Mouse (Mus musculus): ENCODE data around the gene Kmt2e.

Gene Kmt2e

DNA sequence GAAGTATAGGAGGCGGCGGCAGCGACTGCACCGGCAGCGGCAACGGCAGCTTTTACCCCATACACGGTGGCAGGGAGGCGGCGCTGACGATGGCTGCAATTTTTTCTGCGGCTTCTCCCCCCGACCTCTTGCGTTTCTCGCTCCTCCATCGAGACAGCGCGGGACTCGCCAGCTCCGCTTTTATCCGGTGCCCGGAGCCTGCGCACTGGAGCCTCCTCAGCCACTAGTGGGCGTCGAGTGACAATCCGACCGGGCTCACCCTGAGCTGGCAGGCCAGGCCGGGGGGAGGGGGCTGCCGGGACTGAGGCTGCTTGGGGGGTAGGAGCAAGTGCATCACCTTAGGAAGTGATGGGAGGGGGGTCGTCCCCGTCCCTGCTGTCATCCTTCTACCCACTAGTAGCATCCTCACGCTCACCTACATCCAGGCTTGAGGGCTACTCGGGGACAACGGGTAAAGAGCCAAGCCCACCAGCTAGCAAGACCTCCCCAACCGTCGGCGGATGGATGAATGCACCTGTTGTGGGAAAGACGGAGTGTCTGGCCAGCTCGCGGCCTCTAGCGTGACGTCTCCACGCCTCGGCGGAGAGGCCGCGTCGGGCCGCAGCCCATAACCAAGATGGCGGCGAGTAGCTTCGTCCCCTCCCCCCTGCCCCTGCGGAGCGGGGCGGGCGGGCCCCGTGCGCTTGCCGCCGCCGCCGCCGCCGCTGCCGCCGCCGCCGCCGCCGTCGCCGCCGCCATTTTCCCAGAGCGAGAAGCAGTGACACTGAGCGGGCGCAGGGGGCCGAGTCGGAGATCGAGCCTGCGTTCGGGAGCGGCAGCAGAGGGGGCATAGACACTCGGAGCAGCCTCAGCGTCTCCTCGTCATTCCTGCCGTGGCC, at the start of gene Kmt2e:
Gene Kmt2e (plus strand): TSS at position 722 of the 878 bp plus-strand sequence.
- DNase-seq (ENCODE audit: low read depth, low spot score): peak; percentile 87

DNA sequence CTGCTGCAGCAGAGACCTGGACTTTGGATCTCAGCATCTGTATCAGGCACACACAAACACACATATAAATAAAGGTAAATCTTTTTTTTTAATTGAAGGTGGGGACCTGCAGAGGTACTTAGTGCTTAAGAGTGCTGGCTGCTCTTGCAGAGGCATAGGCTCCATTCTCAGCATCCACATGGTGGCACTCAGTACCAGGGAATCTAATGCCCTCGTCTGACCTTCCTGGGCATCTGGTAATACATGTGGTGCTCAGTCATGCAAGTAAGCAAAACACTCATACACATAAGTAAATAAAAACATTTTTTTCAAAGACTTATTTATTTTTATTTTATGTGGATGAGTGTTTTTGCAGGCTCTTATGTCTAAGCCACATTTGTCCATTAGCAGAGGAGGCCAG, 49.1 kb upstream of the Kmt2e start:
- no peak for DNase-seq (ENCODE audit: low read depth, low spot score)

DNA sequence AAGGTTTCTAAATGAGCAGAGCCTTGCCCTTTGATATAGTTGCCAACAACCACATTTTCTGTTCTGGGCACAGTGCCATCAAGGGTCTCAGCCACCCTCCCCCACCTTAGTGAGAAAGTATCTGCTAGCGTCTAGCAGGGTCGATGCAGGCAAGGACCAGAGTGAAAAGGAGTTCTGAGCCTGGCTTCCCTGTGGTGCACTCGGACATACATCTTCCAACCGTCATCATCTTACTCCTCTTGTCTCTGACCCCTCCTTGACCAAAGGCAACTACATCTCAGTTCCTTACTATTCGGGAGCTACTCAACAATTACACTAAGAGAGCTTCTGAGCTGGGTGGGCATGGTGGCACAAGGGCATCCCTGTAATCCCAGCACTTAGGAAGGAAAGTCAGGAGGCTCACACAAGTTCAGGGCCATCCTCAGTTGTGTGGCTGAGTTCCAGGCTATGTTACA, 48.5 kb upstream of the Kmt2e start:
- no peak for DNase-seq (ENCODE audit: low read depth, low spot score)

DNA sequence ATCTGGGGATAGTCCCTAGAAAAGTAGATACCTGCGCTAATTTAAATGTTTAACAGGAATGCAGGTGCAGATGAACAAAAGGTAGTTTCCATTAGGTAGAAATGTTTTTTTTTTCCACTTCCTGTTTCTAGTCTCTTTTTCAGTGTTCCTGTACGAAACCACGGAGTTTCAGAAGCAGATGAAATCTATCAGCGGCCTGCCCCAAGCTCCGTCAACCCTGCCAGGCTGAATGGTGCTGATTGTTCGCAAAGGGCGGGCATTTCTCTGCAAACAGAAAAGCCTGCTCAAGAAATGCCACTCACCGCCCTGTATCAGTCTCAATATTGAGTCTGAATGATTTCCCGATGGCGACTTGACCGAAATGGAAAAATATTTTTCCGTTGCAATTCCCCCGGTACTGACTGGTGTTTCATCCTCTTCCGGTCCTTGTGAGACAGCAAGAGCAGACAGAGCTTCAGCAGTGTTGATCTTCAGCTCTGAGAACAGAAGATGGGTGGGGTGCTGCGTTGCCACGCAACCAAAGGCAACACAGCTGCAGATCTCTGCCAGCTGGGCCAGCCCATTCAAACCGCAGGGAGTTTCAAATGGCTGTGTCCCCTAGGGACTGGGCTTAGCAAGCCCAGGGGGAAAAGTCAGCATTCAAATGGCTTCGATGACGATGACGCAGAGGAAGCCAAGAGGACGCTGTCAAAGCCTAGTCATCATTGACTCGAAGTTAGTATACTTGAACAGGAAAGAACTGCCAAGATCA, 47.5 kb upstream of the Kmt2e start:
- peak; percentile 17 for DNase-seq (ENCODE audit: low read depth, low spot score)

DNA sequence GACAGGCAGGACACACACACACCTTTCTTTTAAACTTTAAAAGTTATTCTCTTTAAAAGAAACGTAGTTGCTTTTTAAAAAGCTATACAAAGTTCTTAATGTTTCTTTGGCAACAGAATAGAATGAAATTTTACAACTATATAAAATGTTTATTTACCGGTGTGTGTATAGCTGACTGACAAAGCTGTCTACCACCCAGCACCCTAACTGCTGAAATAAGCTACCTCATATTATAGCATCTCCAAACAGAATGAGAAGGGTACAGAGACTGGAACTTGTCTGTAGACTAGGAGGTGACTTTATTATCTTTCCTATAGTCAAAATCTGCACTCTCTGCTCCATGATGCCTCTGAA, 47.0 kb upstream of the Kmt2e start:
- no peak for DNase-seq (ENCODE audit: low read depth, low spot score)

DNA sequence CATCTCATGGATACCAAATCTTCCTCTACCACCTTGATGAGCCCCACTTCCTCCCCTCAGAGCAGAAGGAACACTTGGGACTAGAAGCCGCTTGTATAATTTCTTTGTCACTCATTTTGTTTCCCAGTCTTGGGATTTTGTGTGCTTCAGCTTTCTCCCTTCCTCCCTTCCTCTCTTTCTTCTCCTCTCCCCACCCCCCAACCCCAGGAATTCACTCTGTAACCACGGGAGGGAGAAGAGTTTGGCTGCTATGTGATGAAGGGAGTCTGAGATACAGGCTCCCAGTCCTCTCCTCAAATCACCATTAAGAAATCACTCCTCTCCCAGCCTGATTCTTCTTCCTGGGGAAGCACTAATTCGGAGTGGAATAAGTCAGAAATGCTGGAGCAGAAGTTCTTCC, 46.1 kb upstream of the Kmt2e start:
- DNase-seq (ENCODE audit: low read depth, low spot score): no peak

DNA sequence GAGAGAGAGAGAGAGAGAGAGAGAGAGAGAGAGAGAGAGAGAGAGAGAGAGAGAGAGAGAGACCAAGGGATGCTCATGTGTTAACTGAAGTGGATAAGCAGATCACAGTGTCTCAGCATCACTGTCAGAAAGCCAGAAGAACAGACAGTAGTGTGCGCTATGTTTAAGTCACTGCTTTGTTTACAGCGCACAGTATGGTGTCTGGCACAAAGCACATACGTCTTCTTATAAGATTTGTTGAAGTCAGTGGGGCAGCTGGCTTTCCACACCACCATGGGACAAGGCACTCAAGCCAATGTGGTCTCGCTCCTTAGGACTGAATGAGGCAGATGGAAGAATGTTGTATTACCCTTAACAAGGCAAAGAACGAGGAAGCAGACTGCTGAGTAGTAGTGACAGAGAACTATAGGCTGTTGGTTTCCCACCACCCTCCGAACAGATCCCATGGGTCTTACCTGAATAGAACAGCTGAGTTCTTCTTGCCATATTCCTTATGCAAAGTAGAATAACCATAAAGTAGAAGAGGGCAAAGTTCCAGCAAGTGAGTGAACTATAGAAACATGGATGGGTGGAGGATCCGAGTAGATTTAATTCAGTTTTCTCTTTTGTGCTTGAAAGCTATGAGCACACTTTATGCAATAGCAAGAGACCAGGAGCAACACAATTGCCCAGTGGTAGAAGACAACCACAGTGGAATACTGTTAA, 44.5 kb upstream of the Kmt2e start:
- DNase-seq (ENCODE audit: low read depth, low spot score): no peak

DNA sequence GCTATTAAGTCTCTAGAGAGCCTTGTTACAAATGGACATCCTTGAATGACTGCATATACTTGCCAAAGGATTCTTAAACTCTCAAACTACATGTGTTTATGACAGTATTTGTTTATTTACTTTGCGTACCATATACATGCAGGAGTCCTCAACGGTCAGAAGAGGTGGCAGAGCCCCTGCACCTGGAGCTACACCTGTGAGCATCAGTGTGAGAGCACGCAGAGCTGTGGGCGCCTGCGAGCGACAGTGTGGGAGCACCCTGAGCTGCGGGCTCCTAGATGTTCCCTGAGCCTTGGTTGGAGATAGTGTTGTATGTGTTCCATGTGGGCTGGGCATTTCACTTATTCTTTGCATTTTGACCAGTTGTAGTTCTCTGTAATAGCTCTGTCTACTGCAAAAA, 42.5 kb upstream of the Kmt2e start:
- DNase-seq (ENCODE audit: low read depth, low spot score): no peak

DNA sequence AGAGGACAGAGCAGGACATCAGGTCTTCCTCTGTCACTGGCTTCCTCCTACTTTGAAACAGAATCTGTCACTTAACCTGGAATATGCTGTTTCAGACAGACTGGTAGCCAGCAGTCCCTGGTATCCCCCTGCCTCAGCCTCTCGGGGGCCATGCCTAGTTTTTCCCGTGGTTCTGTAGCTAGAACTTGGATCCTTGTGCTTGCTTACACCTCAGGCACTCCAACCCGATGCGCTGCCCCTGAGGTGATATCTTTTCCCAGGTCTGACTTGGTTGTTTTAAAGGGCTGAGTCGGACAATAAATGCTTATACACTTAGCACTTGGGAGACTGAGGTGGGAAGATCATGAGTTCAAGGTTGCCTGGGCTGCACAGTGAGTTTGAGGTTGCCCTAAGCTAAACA, 40.4 kb upstream of the Kmt2e start:
- no peak for DNase-seq (ENCODE audit: low read depth, low spot score)

DNA sequence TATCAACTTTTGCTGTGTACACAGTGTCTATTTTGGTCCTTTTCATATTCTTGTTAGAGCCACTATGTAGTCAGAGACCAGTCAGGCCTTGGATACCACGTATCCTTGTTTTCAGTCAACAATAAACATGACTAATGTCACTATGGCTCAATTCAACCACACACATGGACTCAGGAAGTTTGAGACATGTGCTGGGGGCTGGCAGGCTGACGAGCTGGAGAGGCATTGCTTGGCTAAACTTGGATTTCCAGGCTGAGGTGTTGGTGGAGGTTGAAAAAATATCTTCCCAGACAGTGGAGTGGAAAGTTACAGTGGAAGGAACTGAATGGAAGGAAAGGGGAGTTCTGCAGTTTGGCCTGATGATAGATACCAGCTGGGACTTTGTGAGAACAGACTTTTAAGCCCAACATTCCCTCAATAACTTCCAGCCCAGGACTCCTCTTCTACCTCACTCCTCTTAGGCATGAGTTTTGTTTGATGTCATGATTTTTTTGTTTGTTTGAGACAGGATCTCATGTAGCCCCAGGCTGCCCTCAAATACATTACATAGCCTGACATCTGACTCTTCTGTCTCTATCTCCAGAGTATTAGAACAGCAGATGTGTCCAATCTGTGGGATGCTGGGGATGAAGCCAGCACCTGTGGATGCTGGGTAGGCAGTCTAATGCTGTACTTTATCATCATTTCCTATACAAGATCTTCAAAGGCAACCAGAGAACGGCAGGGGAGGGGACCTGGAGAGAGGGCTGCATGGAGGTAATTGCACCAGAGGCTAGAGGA, 39.7 kb upstream of the Kmt2e start:
- no peak for DNase-seq (ENCODE audit: low read depth, low spot score)

DNA sequence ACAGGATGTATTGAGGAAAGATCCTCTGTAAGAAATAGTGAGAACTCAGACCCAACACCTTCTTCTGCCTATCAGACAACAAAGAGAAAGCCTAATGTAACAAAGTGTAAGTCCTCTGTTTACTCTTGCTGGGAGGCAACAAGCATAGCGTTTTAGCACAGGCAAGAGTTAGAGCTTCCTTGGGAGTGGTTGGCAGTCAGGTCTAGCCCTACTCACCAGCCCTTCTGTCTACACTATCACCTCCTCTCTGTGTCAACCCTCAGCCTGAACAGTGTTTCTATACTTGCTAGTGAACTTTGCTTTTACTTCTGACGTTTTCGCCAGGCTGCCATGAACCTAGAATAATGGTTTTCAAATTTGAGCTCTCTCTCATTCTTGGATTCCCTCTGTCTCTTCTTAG, 38.5 kb upstream of the Kmt2e start:
- DNase-seq (ENCODE audit: low read depth, low spot score): no peak

DNA sequence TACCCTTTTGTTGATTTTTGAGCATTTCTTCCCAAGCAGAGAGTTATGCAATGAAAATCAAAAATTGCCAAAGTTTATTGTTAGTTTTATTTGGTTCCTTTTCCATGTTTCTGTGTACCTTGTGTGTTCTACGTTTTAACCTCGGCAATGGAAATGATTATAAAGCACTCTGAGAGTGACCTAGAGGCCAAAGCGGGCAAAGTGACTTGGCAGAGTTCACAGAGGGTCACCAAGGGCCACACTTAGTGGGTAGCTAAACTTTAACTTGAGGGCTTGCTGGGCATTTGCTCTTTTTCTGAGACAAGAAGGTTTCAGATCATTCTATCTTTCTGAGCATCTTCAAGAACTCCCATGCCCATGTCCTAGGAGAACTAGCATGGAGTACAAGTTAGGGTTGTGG, 37.5 kb upstream of the Kmt2e start:
- DNase-seq (ENCODE audit: low read depth, low spot score): no peak

DNA sequence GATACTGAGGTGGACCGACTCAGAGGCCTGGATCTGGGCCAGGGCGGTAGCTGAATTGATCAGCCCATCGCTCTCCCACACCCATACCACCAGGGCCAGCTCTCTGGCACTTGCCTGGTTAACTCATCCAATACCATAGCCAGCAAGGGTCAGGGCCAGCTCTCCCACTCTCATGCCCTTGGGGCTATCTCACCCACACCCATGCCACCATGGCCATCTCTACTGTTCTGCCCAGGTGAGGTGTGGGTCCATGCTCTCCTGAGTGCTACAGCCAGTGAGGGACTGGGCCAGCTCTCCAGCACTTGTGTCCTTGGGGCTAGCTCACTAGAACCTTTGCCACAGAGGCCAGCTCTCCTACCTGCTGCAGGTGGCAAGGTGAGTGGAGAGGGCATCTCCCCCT, 34.1 kb upstream of the Kmt2e start:
- DNase-seq (ENCODE audit: low read depth, low spot score): no peak

DNA sequence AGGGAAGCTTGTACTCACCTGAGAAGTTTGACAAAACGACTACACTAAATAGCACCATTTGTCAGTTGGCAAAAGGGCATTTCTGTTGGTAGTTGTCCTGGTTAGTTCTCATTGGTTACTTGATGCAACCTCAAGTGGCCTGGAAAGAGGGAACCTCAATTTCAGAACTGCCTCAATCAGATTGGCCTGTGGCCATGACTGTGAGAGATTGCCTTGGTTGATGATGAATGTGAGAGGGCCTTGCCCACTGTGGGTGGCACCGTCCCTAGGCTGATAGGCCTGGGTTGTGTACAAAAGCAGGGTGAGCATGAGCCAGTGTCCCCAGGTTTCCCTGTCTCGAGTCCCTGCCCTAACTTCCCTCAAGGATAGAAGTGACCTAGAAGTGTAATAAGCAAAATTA, 33.4 kb upstream of the Kmt2e start:
- DNase-seq (ENCODE audit: low read depth, low spot score): no peak

DNA sequence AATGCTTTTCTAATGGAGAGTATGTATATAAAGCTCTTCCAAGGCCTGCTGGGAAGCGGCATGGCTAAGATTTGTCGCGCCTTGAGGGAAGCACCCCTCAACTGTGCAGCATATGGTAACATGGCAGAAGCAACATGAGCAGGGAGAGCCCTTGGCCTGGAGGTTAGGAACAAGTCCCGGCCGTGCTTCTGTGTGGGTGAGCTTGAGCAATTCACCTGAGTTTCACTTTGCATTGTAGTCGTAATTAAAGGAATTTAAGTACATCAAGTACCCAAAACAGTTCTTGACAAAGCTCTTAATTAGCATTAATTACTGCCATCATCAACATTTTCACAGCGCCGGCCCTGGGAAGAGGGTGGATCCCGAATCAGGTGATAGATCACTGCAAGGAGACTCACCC, 32.9 kb upstream of the Kmt2e start:
- no peak for DNase-seq (ENCODE audit: low read depth, low spot score)

DNA sequence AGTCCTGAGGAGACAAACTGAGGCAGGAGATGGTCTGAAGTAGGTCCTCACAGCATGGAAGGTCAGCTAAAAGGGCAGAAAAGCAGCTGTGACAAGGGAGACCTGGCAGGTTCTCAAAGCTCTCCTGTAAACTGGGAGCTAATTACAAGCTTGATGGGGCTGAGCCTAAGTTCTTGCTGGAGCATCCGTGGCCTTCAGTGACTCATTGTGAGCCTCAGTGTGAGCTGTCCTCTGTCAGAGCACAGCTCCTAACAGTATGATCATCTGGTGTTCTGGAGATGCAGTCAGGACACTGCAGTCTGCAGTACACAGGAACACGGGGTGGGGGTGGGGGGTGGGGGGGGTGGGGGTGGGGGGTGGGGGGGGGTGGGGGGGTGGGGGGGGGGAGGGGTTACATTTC, 32.2 kb upstream of the Kmt2e start:
- no peak for DNase-seq (ENCODE audit: low read depth, low spot score)

DNA sequence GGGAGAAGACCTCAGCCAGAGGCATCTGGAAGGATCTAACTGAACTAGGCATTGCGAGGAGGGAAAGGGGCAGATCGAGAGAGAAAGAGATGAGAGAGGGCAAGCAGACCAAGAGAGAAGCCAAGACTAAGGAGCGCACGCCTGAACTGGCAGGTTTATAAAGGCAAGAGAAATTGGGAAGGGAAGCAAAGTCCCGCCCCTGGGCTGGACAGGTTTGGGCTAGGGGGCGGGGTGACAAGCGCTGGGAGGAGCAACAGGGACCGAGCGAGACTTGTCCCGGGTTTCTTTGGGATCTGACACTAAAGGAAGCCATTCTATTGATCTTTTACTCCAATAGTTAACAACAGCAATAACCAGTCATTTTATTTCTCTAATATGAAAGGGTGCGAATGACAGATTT, 31.1 kb upstream of the Kmt2e start:
- no peak for DNase-seq (ENCODE audit: low read depth, low spot score)

DNA sequence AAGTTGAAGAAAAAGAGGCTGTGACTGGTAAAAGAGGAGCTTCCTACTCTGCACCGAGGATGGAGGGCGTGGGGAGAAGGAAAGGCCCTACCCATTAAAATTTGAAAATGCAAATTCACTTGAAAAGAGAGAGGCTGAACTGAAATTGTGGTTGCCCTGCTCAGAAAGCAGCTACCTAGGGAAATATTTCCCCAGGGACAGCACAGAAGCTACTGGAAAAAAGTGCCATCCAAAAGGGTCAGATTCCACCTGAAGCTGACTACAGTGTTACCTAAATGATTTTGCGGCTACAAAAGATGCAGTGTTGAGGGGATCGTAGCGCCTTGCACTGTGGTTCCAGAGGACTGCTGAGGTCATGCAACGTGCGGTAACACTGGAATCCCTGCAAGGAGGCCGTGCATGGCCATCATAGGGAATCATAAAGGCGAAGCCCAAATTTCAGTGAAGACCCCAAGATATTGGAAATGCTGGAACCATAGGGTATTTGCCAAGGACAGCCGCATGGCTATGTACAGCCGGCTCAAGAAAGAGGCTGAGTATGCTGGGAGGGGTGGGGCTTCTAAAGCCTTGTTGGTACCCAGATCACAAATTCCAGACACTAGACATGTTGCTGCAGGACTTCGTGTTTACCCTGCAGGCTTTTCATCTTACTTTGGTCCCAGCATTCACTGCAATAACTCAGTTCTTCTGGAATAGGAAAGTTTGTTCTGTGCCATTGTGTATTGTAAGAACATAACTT, 28.4 kb upstream of the Kmt2e start:
- DNase-seq (ENCODE audit: low read depth, low spot score): no peak

DNA sequence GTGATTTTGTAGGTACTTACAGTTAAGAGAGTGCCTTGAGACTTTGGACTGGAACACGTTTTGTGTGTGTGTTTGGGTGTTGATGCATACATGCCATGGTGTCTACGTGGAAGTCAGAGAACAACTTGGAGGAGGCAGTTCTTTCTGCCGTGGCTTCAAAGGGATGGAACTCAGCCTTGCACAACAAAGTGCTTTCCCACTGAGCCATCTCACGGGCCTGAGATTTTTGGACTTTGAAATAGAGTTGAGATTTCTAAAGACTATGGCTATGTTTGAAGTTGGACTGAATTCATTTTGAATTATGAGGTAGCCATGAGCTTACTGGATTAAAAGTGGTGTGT, 27.9 kb upstream of the Kmt2e start:
- DNase-seq (ENCODE audit: low read depth, low spot score): no peak

DNA sequence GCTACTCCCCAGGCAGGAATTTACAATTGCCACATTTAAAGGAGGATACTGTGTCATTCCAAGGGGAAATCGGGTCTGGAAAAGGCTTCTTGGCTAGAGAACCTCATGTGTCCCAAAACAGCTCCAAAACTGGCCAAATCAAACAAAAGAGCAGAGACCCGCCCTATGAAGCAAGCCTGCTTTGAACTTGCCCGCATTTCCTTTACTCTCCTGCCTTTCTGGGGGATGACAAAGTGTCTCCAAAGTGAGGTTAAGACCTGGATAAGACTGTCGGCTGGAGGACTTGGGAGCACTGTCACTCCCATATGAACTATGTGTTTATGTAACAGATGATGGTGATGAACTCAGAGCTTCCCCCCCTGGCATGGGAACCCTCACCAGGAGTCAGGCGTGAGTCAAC, 26.1 kb upstream of the Kmt2e start:
- DNase-seq (ENCODE audit: low read depth, low spot score): no peak

DNA sequence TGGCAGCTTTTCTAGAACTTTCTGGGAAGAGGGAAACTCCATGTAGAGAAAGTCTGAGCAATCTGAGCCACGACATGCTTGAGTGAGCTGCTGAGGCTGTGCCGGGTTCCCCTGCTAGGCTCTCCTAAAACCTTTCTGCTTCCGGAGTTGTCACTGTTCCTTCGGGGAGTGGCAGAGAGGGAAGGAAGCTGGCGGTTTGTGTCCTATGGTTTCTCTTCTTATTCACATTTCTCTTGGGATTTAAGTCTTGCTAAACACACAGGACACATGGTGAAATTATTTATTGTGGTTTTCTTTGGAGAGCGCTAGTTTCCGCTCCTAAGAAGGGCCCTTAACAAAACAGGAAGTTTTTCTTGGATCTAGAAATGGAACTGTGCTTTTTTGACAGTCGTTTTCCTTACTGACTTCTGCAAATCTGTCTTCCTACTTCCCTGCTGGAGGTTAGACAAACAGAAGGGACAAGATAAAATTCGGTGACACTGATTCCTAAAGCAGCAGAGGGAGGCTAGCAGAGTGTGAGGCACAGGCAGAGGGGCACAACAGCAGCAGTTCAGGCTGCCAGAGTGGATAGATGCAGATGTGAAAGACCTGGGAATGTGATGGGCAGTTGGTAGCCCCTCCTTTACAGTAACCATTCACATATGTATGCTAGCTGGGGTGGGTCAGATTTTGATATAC, 24.1 kb upstream of the Kmt2e start:
- no peak for DNase-seq (ENCODE audit: low read depth, low spot score)

Data from retina, postnatal 7 days (tissue).